Mouse (Mus musculus): ENCODE results near the gene Igsf3. TPM values are rescaled to one million over a fixed set of nuclear protein-coding genes. Genes with fewer than 3 reads are reported as not detected.

Igsf3 gene
- polyA plus RNA-seq, 1 experiment from 2014 or later: 32.0 TPM

- no peak overlapping the region for H3K4me2 ChIP-seq
- H3K27ac ChIP-seq: no peak overlapping the region
- H3K9me3 ChIP-seq: no peaks in the 10 kb centered on the region
- no peak overlapping the region for H3K9ac ChIP-seq
- H3K27me3 ChIP-seq (replicated peaks): no peaks in the 10 kb centered on the region
- no peaks in the 10 kb centered on the region for H3K4me1 ChIP-seq
- no peaks in the 10 kb centered on the region for H3K36me3 ChIP-seq
- no peak overlapping the region for H3K4me3 ChIP-seq (replicated peaks)
- no peak for ATAC-seq (ENCODE audit: insufficient read depth, low FRiP score, low read depth)
- WGBS: 19% methylated on average over 5 of the region's 5 CpGs
These were observed 21.2 kb upstream of the Igsf3 start for GRCm38 (mm10) chr3:101355702-101356101.

GRCm38 (mm10) chr3:101356583-101357553 is 20.0 kb upstream of the Igsf3 start:
- Histone ChIP-seq H3K4me1 (no peaks in the 10 kb centered on the region), H3K9ac (no peak overlapping the region), H3K27me3 (replicated peaks) (no peaks in the 10 kb centered on the region), H3K9me3 (no peaks in the 10 kb centered on the region), H3K27ac (no peak overlapping the region), H3K4me3 (replicated peaks) (no peak overlapping the region), H3K4me2 (no peak overlapping the region), H3K36me3 (no peaks in the 10 kb centered on the region)
- 64% methylated on average over 8 of the region's 8 CpGs for WGBS
- no peak; the same call in 1 of the 2 replicates for ATAC-seq (ENCODE audit: insufficient read depth, low FRiP score, low read depth)

- H3K4me3 ChIP-seq (replicated peaks): no peak overlapping the region
- no peak overlapping the region for H3K4me2 ChIP-seq
- no peak for ATAC-seq (ENCODE audit: insufficient read depth, low FRiP score, low read depth)
- H3K4me1 ChIP-seq: 0 out of 2 replicates have a peak, but pooled peaks cover 2% of the 10 kb centered on the region
- no peak overlapping the region for H3K9ac ChIP-seq
- no peaks in the 10 kb centered on the region for H3K36me3 ChIP-seq
- 85% methylated on average over 6 of the region's 6 CpGs for WGBS
- no peaks in the 10 kb centered on the region for H3K27me3 ChIP-seq (replicated peaks)
- H3K9me3 ChIP-seq: no peaks in the 10 kb centered on the region
- H3K27ac ChIP-seq: no peak overlapping the region
These were observed 16.1 kb upstream of the Igsf3 start for GRCm38 (mm10) chr3:101360832-101361231.

- no peak for ATAC-seq (ENCODE audit: insufficient read depth, low FRiP score, low read depth)
- Histone ChIP-seq H3K36me3 (no peaks in the 10 kb centered on the region), H3K9me3 (no peaks in the 10 kb centered on the region), H3K27ac (no peak overlapping the region), H3K4me2 (no peak overlapping the region), H3K9ac (no peak overlapping the region), H3K4me3 (replicated peaks) (no peak overlapping the region), H3K27me3 (replicated peaks) (no peaks in the 10 kb centered on the region), H3K4me1 (0 out of 2 replicates have a peak, but pooled peaks cover 2% of the 10 kb centered on the region)
- 86% methylated on average over 4 of the region's 4 CpGs for WGBS
These were observed 14.5 kb upstream of the Igsf3 start for GRCm38 (mm10) chr3:101362391-101362790.

- no peaks in the 10 kb centered on the region for H3K9me3 ChIP-seq
- H3K4me3 ChIP-seq (replicated peaks): no peak overlapping the region
- H3K27me3 ChIP-seq (replicated peaks): no peaks in the 10 kb centered on the region
- H3K4me1 ChIP-seq: 0 out of 2 replicates have a peak, but pooled peaks cover 2% of the 10 kb centered on the region
- 65% methylated on average over 7 of the region's 7 CpGs for WGBS
- no peak overlapping the region for H3K27ac ChIP-seq
- no peak overlapping the region for H3K4me2 ChIP-seq
- H3K36me3 ChIP-seq: no peaks in the 10 kb centered on the region
- H3K9ac ChIP-seq: no peak overlapping the region
- ATAC-seq (ENCODE audit: insufficient read depth, low FRiP score, low read depth): no peak
These were observed 13.3 kb upstream of the Igsf3 start for GRCm38 (mm10) chr3:101363574-101363973.

- H3K27me3 ChIP-seq (replicated peaks): no peaks in the 10 kb centered on the region
- WGBS: 46% methylated on average over 6 of the region's 6 CpGs
- ATAC-seq (ENCODE audit: insufficient read depth, low FRiP score, low read depth): no peak
These were observed 11.7 kb upstream of the Igsf3 start for GRCm38 (mm10) chr3:101365081-101365612.

GRCm38 (mm10) chr3:101365911-101366310 is 11.0 kb upstream of the Igsf3 start:
- no peak for ATAC-seq (ENCODE audit: insufficient read depth, low FRiP score, low read depth)
- WGBS: 73% methylated on average over 9 of the region's 9 CpGs
- Histone ChIP-seq H3K9ac (no peak overlapping the region), H3K36me3 (no peaks in the 10 kb centered on the region), H3K4me3 (replicated peaks) (no peak overlapping the region), H3K27me3 (replicated peaks) (no peaks in the 10 kb centered on the region), H3K9me3 (no peaks in the 10 kb centered on the region), H3K4me2 (no peak overlapping the region), H3K4me1 (peaks cover 9% of the 10 kb centered on the region; the same call in 1 of the 2 replicates), H3K27ac (no peak overlapping the region)

More at GRCm38 (mm10) chr3:101365081-101365612, 11.7 kb upstream of the Igsf3 start:
- H3K36me3 ChIP-seq: no peaks in the 10 kb centered on the region
- H3K27ac ChIP-seq: no peak overlapping the region
- H3K4me1 ChIP-seq: peaks cover 9% of the 10 kb centered on the region; the same call in 1 of the 2 replicates
- H3K9me3 ChIP-seq: no peaks in the 10 kb centered on the region
- H3K9ac ChIP-seq: no peak overlapping the region
- no peak overlapping the region for H3K4me2 ChIP-seq
- no peak overlapping the region for H3K4me3 ChIP-seq (replicated peaks)

GRCm38 (mm10) chr3:101367372-101367771 is 9.5 kb upstream of the Igsf3 start:
- Histone ChIP-seq H3K27me3 (replicated peaks) (no peaks in the 10 kb centered on the region), H3K9ac (no peak overlapping the region), H3K27ac (no peak overlapping the region), H3K4me1 (peaks cover 9% of the 10 kb centered on the region; the same call in 1 of the 2 replicates), H3K36me3 (no peaks in the 10 kb centered on the region), H3K4me3 (replicated peaks) (no peak overlapping the region), H3K9me3 (no peaks in the 10 kb centered on the region), H3K4me2 (no peak overlapping the region)
- WGBS: 43% methylated on average over 11 of the region's 11 CpGs
- peak; percentile 80 for ATAC-seq (ENCODE audit: insufficient read depth, low FRiP score, low read depth)

GRCm38 (mm10) chr3:101369301-101369881 is 7.5 kb upstream of the Igsf3 start:
- Histone ChIP-seq H3K4me3 (replicated peaks) (no peak overlapping the region), H3K4me1 (peaks cover 9% of the 10 kb centered on the region; the same call in 1 of the 2 replicates), H3K4me2 (no peak overlapping the region), H3K9me3 (no peaks in the 10 kb centered on the region), H3K9ac (no peak overlapping the region), H3K36me3 (no peaks in the 10 kb centered on the region), H3K27me3 (replicated peaks) (no peaks in the 10 kb centered on the region), H3K27ac (no peak overlapping the region)
- no peak for ATAC-seq (ENCODE audit: insufficient read depth, low FRiP score, low read depth)
- 44% methylated on average over 10 of the region's 10 CpGs for WGBS

- ATAC-seq (ENCODE audit: insufficient read depth, low FRiP score, low read depth): no peak
- peaks cover 7% of the 10 kb centered on the region; the same call in 1 of the 2 replicates for H3K4me1 ChIP-seq
- H3K4me2 ChIP-seq: no peak overlapping the region
- no peak overlapping the region for H3K9ac ChIP-seq
- no peak overlapping the region for H3K4me3 ChIP-seq (replicated peaks)
- WGBS: 35% methylated on average over 13 of the region's 13 CpGs
- no peaks in the 10 kb centered on the region for H3K9me3 ChIP-seq
- H3K36me3 ChIP-seq: no peaks in the 10 kb centered on the region
- H3K27me3 ChIP-seq (replicated peaks): no peaks in the 10 kb centered on the region
- H3K27ac ChIP-seq: no peak overlapping the region
These were observed 4.4 kb upstream of the Igsf3 start for GRCm38 (mm10) chr3:101372345-101372980.

- Histone ChIP-seq H3K9me3 (no peaks in the 10 kb centered on the region), H3K27me3 (replicated peaks) (no peaks in the 10 kb centered on the region), H3K9ac (peak overlapping the region; percentile 68), H3K4me1 (peaks cover 39% of the 10 kb centered on the region), H3K4me3 (replicated peaks) (peak overlapping the region; percentile 66), H3K4me2 (peak overlapping the region; percentile 82), H3K36me3 (no peaks in the 10 kb centered on the region), H3K27ac (peak overlapping the region; percentile 66)
- under 1% methylated on average over 60 of the region's 62 CpGs for WGBS
- ATAC-seq (ENCODE audit: insufficient read depth, low FRiP score, low read depth): peak; percentile 20; the same call in 1 of the 2 replicates
These were observed 557 bp downstream of the Igsf3 start for GRCm38 (mm10) chr3:101377256-101378024.

Measured in stomach, embryonic 15.5 days (tissue).